In the genomic region with DNA sequence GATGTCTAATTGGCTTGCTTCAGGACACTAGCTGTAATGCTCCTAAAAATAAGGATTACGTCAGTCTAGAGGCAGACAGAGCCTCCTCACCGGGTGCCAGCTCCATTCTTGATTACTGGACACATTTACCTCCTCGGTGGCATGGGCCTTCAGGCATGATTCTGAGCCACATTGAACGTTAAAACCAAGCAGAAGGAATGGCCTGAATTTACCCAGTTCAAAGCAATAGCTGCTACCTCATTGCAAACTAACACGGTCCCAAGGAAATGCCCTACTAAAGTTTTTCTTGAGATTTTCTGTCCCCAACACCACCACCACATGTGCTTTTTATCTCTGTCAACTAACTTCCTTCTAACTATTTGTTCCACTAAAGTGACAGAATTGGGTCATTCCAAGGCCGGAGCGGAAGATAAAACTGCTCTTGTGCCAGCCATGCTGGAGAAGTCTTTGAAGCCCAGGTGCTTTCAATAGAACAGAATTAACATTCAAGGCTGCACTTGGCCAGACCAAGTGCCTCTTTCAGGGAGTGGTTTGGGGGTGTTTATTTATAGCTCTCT, we compare ENCODE assay signal across 9 mouse cellular contexts.
DNase-seq lines count a peak whose midpoint lies in the region; ATAC-seq lines count a peak whose summit lies in the region.
"Had no signal": no experiment of that assay in that cellular context is flagged by ENCODE, and none has a peak within 500 bp of the region (broad histone marks: within the 10 kb centered on the region; RNA-seq: fewer than 3 reads in every experiment).

No protein-coding gene starts in this region.

- no peaks in the 10 kb centered on the region for H3K27me3 ChIP-seq in forebrain, embryonic 11.5 days (ENCODE audit: control insufficient read depth, insufficient read depth, low read length)
- no peaks in the 10 kb centered on the region for H3K27me3 ChIP-seq in forebrain, embryonic 10.5 days (ENCODE audit: poor library complexity, severe bottlenecking)
- no peaks in the 10 kb centered on the region for H3K27me3 ChIP-seq in heart, embryonic 13.5 days (replicated peaks)
- H3K27me3 ChIP-seq in liver, embryonic 12.5 days (replicated peaks) = no peaks in the 10 kb centered on the region
- H3K27me3 ChIP-seq: limb, embryonic 12.5 days had no signal

- H3K36me3 ChIP-seq in forebrain, embryonic 11.5 days (ENCODE audit: control insufficient read depth, insufficient read depth, low read length) = no peaks in the 10 kb centered on the region
- H3K36me3 ChIP-seq in forebrain, embryonic 10.5 days (replicated peaks) = no peaks in the 10 kb centered on the region
- no peaks in the 10 kb centered on the region for H3K36me3 ChIP-seq in heart, embryonic 13.5 days
- no peaks in the 10 kb centered on the region for H3K36me3 ChIP-seq in liver, embryonic 12.5 days
- H3K36me3 ChIP-seq: limb, embryonic 12.5 days had no signal

- H3K4me2 ChIP-seq in forebrain, embryonic 11.5 days (ENCODE audit: low read depth, low read length, severe bottlenecking) = no peak overlapping the region
- no peak overlapping the region for H3K4me2 ChIP-seq in heart, embryonic 13.5 days
- H3K4me2 ChIP-seq in liver, embryonic 12.5 days = no peak overlapping the region
- H3K4me2 ChIP-seq: limb, embryonic 12.5 days had no signal

- no peaks in the 10 kb centered on the region for H3K4me1 ChIP-seq in forebrain, embryonic 11.5 days (replicated peaks; ENCODE audit: control insufficient read depth, insufficient read depth, low read length)
- peaks cover 9% of the 10 kb centered on the region for H3K4me1 ChIP-seq in forebrain, embryonic 10.5 days
- peaks cover 13% of the 10 kb centered on the region for H3K4me1 ChIP-seq in heart, embryonic 13.5 days
- H3K4me1 ChIP-seq in liver, embryonic 12.5 days = no peaks in the 10 kb centered on the region
- H3K4me1 ChIP-seq: limb, embryonic 12.5 days had no signal

- no peaks in the 10 kb centered on the region; the same call in 1 of the 2 replicates for H3K9me3 ChIP-seq in forebrain, embryonic 11.5 days (ENCODE audit: control insufficient read depth, low read length)
- peaks cover 6% of the 10 kb centered on the region; the same call in 1 of the 2 replicates for H3K9me3 ChIP-seq in forebrain, embryonic 10.5 days
- 0 out of 2 replicates have a peak, but pooled peaks cover 8% of the 10 kb centered on the region for H3K9me3 ChIP-seq in heart, embryonic 13.5 days
- H3K9me3 ChIP-seq in liver, embryonic 12.5 days (replicated peaks) = no peaks in the 10 kb centered on the region

- peak; percentile 86 for ATAC-seq in forebrain, embryonic 11.5 days (replicated peaks; ENCODE audit: low FRiP score)
- ATAC-seq in heart, embryonic 13.5 days (ENCODE audit: extremely low read depth, insufficient number of reproducible peaks, low FRiP score, low TSS enrichment) = no peak
- ATAC-seq in liver, embryonic 12.5 days = no peak

- 54% methylated on average over 7 of the region's 7 CpGs for WGBS in forebrain, embryonic 11.5 days
- 72% methylated on average over 7 of the region's 7 CpGs for WGBS in forebrain, embryonic 10.5 days
- WGBS in heart, embryonic 13.5 days = 43% methylated on average over 7 of the region's 7 CpGs
- 56% methylated on average over 7 of the region's 7 CpGs for WGBS in liver, embryonic 12.5 days (ENCODE audit: insufficient replicate concordance)

- DNase-seq in forebrain, embryonic 11.5 days (ENCODE audit: low spot score) = no peak
- DNase-seq in forebrain, embryonic 10.5 days (ENCODE audit: extremely low spot score, low spot score) = no peak
- peak; percentile 50 for DNase-seq in testis, postnatal 14 days (ENCODE audit: low spot score)
- no peak for DNase-seq in testis, postnatal 10 days (ENCODE audit: low spot score)
- DNase-seq in left cerebral cortex, postnatal 4 days = peak; percentile 17
- no peak for DNase-seq in ovary, postnatal 14 days (ENCODE audit: low spot score)

- H3K9ac ChIP-seq in forebrain, embryonic 11.5 days (ENCODE audit: low read length) = no peak overlapping the region
- H3K9ac ChIP-seq in heart, embryonic 13.5 days = no peak overlapping the region
- H3K9ac ChIP-seq in liver, embryonic 12.5 days = no peak overlapping the region
- H3K9ac ChIP-seq: limb, embryonic 12.5 days had no signal

- H3K27ac ChIP-seq in forebrain, embryonic 11.5 days (ENCODE audit: low read depth, low read length) = peak overlapping the region; percentile 27; the same call in 1 of the 2 replicates
- no peak overlapping the region for H3K27ac ChIP-seq in forebrain, embryonic 10.5 days
- peak overlapping the region; percentile 46; the same call in 1 of the 2 replicates for H3K27ac ChIP-seq in heart, embryonic 13.5 days (replicated peaks)
- H3K27ac ChIP-seq in liver, embryonic 12.5 days = no peak overlapping the region
- H3K27ac ChIP-seq: limb, embryonic 12.5 days had no signal

- no peak overlapping the region for H3K4me3 ChIP-seq in forebrain, embryonic 11.5 days (ENCODE audit: low read depth, low read length)
- no peak overlapping the region for H3K4me3 ChIP-seq in forebrain, embryonic 10.5 days
- no peak overlapping the region for H3K4me3 ChIP-seq in heart, embryonic 13.5 days
- H3K4me3 ChIP-seq in liver, embryonic 12.5 days = no peak overlapping the region
- H3K4me3 ChIP-seq: limb, embryonic 12.5 days had no signal

- intact Hi-C loops in left cerebral cortex, postnatal 4 days (cut with DNase I) = no loop called here

Comparison
In these comparisons a context has a peak if more than half of its experiments do, and no peak if none do; other contexts are left out.
1. DNase-seq: peak in testis, postnatal 14 days (single experiment) and left cerebral cortex, postnatal 4 days (single experiment); none in forebrain, embryonic 11.5 days (single experiment), forebrain, embryonic 10.5 days (single experiment), testis, postnatal 10 days (single experiment) and ovary, postnatal 14 days (single experiment).
2. H3K27ac ChIP-seq: peak in forebrain, embryonic 11.5 days (single experiment) and heart, embryonic 13.5 days (single experiment); none in forebrain, embryonic 10.5 days (single experiment) and liver, embryonic 12.5 days (single experiment).